Mouse (Mus musculus): ENCODE data around the gene Arl4c.

The Arl4c gene

DNA sequence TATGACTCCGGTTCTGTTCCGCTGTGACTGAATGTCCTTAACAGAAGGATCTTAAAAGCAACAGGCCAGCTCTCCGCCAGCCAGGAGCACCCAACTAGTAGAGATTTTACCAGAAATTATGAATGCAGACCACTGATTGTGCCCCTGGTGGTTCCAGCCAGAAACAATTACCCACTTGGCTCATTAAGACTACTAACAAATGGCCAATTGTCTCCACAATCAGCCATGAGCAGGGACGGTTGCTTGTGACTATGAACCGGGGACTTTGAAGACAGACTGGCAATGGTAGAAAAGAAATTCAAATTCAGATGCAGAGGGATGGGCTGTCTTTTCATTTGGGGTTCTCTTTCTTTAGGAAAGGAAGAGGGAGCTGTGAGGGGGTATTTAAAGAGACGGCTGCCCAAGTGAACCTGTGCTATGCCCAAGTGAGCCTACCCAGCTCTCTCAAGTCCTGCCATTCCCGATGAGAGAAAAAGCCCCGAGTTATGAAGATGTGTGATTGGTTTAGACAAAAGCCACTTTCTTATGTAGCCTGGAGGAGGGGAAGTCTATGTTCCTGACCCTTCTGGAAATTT, 78.4 kb downstream of the Arl4c start:
- peak; percentile 17 to 23 for DNase-seq (ENCODE audit: low spot score in 2 of 2)

Data from frontal cortex, postnatal 10 days (tissue).